Mouse (Mus musculus) urinary bladder, adult 18-20 months (tissue): ENCODE results near the gene Kcnk2.

Experiments used
- DNase-seq, 2 experiments: peaks; one replicate each; pipeline ENCODE4 v3.0.0; 2022; ENCODE audit warnings: low spot score in 2 of 2, mixed read lengths in 2 of 2

Gene Kcnk2

GRCm38 (mm10) chr1:189402223-189402943 is at the start of gene Kcnk2:
TSS of gene Kcnk2 (minus strand) at chr1:189402273.
- DNase-seq, result no peak

GRCm38 (mm10) chr1:189440741-189441140 is 38.7 kb upstream of the Kcnk2 start:
- no peak for DNase-seq

GRCm38 (mm10) chr1:189437126-189437525 is 35.1 kb upstream of the Kcnk2 start:
- DNase-seq, result no peak

- no peak for DNase-seq
Observed at GRCm38 (mm10) chr1:189435452-189435851, 33.4 kb upstream of the Kcnk2 start.

GRCm38 (mm10) chr1:189431479-189431878 is 29.4 kb upstream of the Kcnk2 start:
- no peak for DNase-seq

- no peak for DNase-seq
Observed at GRCm38 (mm10) chr1:189430534-189430933, 28.5 kb upstream of the Kcnk2 start.

GRCm38 (mm10) chr1:189429566-189429965 is 27.5 kb upstream of the Kcnk2 start:
- DNase-seq, result no peak

GRCm38 (mm10) chr1:189426252-189426651 is 24.2 kb upstream of the Kcnk2 start:
- DNase-seq, result no peak

GRCm38 (mm10) chr1:189419914-189420313 is 17.8 kb upstream of the Kcnk2 start:
- DNase-seq, result no peak

GRCm38 (mm10) chr1:189409906-189410305 is 7.8 kb upstream of the Kcnk2 start:
- no peak for DNase-seq

GRCm38 (mm10) chr1:189405221-189405620 is 3.1 kb upstream of the Kcnk2 start:
- DNase-seq, result no peak

- no peak for DNase-seq
Observed at GRCm38 (mm10) chr1:189403546-189403945, 1.5 kb upstream of the Kcnk2 start.

- DNase-seq, result no peak
Observed at GRCm38 (mm10) chr1:189403139-189403538, 1.1 kb upstream of the Kcnk2 start.

- no peak for DNase-seq
Observed at GRCm38 (mm10) chr1:189386848-189387247, 15.2 kb downstream of the Kcnk2 start.

- DNase-seq, result no peak
Observed at GRCm38 (mm10) chr1:189386141-189386540, 15.9 kb downstream of the Kcnk2 start.

GRCm38 (mm10) chr1:189367722-189368121 is 34.4 kb downstream of the Kcnk2 start:
- no peak for DNase-seq

- DNase-seq, result no peak
Observed at GRCm38 (mm10) chr1:189364188-189364587, 37.9 kb downstream of the Kcnk2 start.

- no peak for DNase-seq
Observed at GRCm38 (mm10) chr1:189362579-189362978, 39.5 kb downstream of the Kcnk2 start.

- peak in 1 of 2 experiments; percentile 27 for DNase-seq
Observed at GRCm38 (mm10) chr1:189359699-189360098, 42.4 kb downstream of the Kcnk2 start.

- DNase-seq, result no peak
Observed at GRCm38 (mm10) chr1:189353887-189354286, 48.2 kb downstream of the Kcnk2 start.

GRCm38 (mm10) chr1:189351804-189352203 is 50.3 kb downstream of the Kcnk2 start:
- DNase-seq, result no peak

GRCm38 (mm10) chr1:189349205-189349604 is 52.9 kb downstream of the Kcnk2 start:
- DNase-seq, result no peak

GRCm38 (mm10) chr1:189345166-189345565 is 56.9 kb downstream of the Kcnk2 start:
- DNase-seq, result no peak
